Mouse (Mus musculus) heart, embryonic 12.5 days (tissue): Measurements from ENCODE around the gene Bcl7b. TPM values are rescaled to one million over a fixed set of nuclear protein-coding genes. Genes with fewer than 3 reads are reported as not detected.

Experiments
- ATAC-seq: fragments of 200-750 bp; cut with Nextera tagmentation; 2 replicates; pipeline ENCODE4 v1.8.0; 2017; ENCODE audit warnings: moderate TSS enrichment, moderate library complexity; ENCODE audit not compliant: insufficient number of reproducible peaks, low FRiP score
- H3K27ac ChIP-seq: fragments of 300-500 bp; sonication (generic); 2 replicates; pipeline ENCODE4 v1.5.1; 2016; ENCODE audit warnings: mild to moderate bottlenecking, moderate library complexity; ENCODE audit not compliant: poor library complexity, severe bottlenecking
- H3K27me3 ChIP-seq: fragments of 300-500 bp; sonication (generic); replicated peaks from 2 replicates; pipeline ENCODE4 v1.6.1; 2016; ENCODE audit warnings: mild to moderate bottlenecking, moderate library complexity
- H3K36me3 ChIP-seq: fragments of 300-500 bp; sonication (generic); 2 replicates; pipeline ENCODE4 v1.6.1; 2016; ENCODE audit warnings: mild to moderate bottlenecking, moderate library complexity
- H3K4me1 ChIP-seq: fragments of 300-500 bp; sonication (generic); replicated peaks from 2 replicates; pipeline ENCODE4 v1.6.1; 2016; ENCODE audit warnings: mild to moderate bottlenecking
- H3K4me2 ChIP-seq: fragments of 300-500 bp; sonication (generic); 2 replicates; pipeline ENCODE4 v1.6.1; 2016; ENCODE audit warnings: mild to moderate bottlenecking, moderate library complexity
- H3K4me3 ChIP-seq: fragments of 300-500 bp; sonication (generic); 2 replicates; pipeline ENCODE4 v1.5.1; 2016; ENCODE audit warnings: mild to moderate bottlenecking
- H3K9ac ChIP-seq: fragments of 300-500 bp; sonication (generic); 2 replicates; pipeline ENCODE4 v1.6.1; 2016; ENCODE audit warnings: mild to moderate bottlenecking, moderate library complexity
- H3K9me3 ChIP-seq: fragments of 300-500 bp; sonication (generic); replicated peaks from 2 replicates; pipeline ENCODE4 v1.6.1; 2016; ENCODE audit warnings: mild to moderate bottlenecking, moderate library complexity
- WGBS: fragments of 180-500 bp; shearing (Covaris S2); methylation state at CpG from one replicate; pipeline ENCODE4 v1.1.7; 2016; 5-methylcytosine and 5-hydroxymethylcytosine counted together
- polyA plus RNA-seq: library from polyadenylated mRNA; unstranded; fragments of >200 nt; fragmentation: Nextera tagmentation; extraction: Ambion mirVana; gene quantifications from 2 replicates; pipeline ENCODE4 v1.2.1, GENCODE M21; 2016

The Bcl7b gene
- polyA plus RNA-seq, 1 experiment from 2014 or later: 34.2 TPM

- H3K4me2 ChIP-seq: peak overlapping the region; percentile 87
- ATAC-seq: no peak
- H3K4me1 ChIP-seq: peaks cover 14% of the 10 kb centered on the region
- WGBS: 89% methylated on average over 5 of the region's 5 CpGs
- H3K9me3 ChIP-seq: no peaks in the 10 kb centered on the region
- H3K27me3 ChIP-seq: no peaks in the 10 kb centered on the region
- peak overlapping the region; percentile 67 for H3K4me3 ChIP-seq
- H3K9ac ChIP-seq: peak overlapping the region; percentile 90
- H3K36me3 ChIP-seq: peaks cover 30% of the 10 kb centered on the region
- H3K27ac ChIP-seq: peak overlapping the region; percentile 96; the same call in 1 of the 2 replicates
These were observed 1.4 kb downstream of the Bcl7b start for GRCm38 (mm10) chr5:135169479-135169878.

GRCm38 (mm10) chr5:135171688-135172220, 3.7 kb downstream of the Bcl7b start:
- WGBS: 92% methylated on average over 6 of the region's 6 CpGs
- H3K36me3 ChIP-seq: peaks cover 47% of the 10 kb centered on the region
- no peak overlapping the region for H3K4me3 ChIP-seq
- H3K9me3 ChIP-seq: no peaks in the 10 kb centered on the region
- no peak overlapping the region for H3K4me2 ChIP-seq
- H3K27ac ChIP-seq: no peak overlapping the region
- no peaks in the 10 kb centered on the region for H3K27me3 ChIP-seq
- 0 out of 2 replicates have a peak overlapping the region, but pooled peaks have one; percentile 31 for H3K9ac ChIP-seq
- peaks cover 14% of the 10 kb centered on the region for H3K4me1 ChIP-seq
- no peak for ATAC-seq

DNA sequence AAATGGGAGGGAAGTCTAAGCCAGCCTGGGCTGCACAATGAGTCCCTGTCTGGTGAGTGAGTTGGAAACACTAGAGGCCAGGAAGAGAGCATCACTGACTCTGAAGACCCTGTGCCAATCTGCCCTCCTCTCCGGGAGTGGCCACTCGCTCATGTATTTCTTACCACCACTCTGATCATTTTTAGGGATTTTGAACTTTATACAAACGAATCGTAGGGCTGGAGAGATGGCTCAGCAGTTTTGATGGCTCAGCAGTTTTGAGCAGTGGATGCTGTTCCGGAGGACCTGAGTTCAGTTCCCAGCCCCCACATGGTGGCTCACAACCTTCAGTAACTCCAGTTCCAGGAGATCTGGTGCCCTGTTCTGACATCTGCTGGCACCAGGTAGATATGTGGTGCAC, 4.9 kb downstream of the Bcl7b start:
- H3K9me3 ChIP-seq: no peaks in the 10 kb centered on the region
- no peak overlapping the region for H3K4me2 ChIP-seq
- H3K4me1 ChIP-seq: peaks cover 22% of the 10 kb centered on the region
- no peak for ATAC-seq
- no peak overlapping the region for H3K4me3 ChIP-seq
- no peak overlapping the region for H3K27ac ChIP-seq
- H3K36me3 ChIP-seq: peaks cover 60% of the 10 kb centered on the region
- 89% methylated on average over 5 of the region's 5 CpGs for WGBS
- no peaks in the 10 kb centered on the region for H3K27me3 ChIP-seq
- no peak overlapping the region for H3K9ac ChIP-seq

DNA sequence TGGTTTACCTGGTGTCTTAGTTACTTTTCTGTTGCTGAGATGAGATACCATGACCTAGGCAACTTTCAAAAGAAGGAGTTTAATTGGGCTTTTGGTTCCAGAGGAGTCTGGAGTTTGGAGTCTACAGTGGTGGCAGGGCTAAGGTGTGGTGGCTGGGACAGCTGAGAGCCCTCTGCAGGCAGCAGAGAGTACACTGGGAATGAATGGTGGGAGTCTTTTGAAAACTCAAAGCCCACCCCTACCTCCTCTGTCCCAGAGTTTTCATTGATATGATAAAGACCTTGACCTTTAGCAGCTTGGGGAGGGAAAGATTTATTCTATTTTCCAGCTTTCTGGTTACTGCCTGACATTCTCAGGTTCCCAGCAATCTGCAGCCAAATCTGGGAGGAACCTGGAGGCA, 7.0 kb downstream of the Bcl7b start:
- peaks cover 79% of the 10 kb centered on the region for H3K36me3 ChIP-seq
- no peaks in the 10 kb centered on the region for H3K9me3 ChIP-seq
- H3K27me3 ChIP-seq: no peaks in the 10 kb centered on the region
- ATAC-seq: no peak
- no peak overlapping the region for H3K27ac ChIP-seq
- peaks cover 11% of the 10 kb centered on the region for H3K4me1 ChIP-seq
- H3K4me3 ChIP-seq: no peak overlapping the region
- no peak overlapping the region for H3K9ac ChIP-seq
- no peak overlapping the region for H3K4me2 ChIP-seq

GRCm38 (mm10) chr5:135178523-135178922, 10.4 kb downstream of the Bcl7b start:
- H3K36me3 ChIP-seq: peaks cover 81% of the 10 kb centered on the region
- peak overlapping the region; percentile 42 for H3K27ac ChIP-seq
- 71% methylated on average over 3 of the region's 3 CpGs for WGBS
- no peak overlapping the region for H3K4me3 ChIP-seq
- peaks cover 11% of the 10 kb centered on the region for H3K4me1 ChIP-seq
- H3K4me2 ChIP-seq: no peak overlapping the region
- ATAC-seq: no peak
- no peaks in the 10 kb centered on the region for H3K27me3 ChIP-seq
- H3K9me3 ChIP-seq: no peaks in the 10 kb centered on the region
- no peak overlapping the region for H3K9ac ChIP-seq

DNA sequence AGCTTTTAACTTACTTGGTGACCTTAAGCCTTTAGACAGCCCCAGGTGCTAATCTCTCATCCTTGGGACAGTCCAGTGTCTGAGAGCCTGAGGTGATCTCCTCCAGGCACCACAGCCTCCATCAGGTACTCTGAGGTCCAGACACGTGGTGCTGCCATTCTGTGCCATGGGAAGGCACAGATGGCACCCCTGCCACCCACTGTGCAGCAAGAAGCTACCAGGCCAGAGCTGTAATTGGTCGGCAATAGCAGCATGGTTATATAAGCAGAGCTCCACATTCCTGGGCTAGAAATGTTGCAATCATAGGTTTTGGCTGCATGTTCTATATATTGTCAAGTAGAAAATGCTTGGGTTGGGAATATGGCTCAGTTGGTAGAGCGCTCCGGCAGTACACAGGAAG, 10.9 kb downstream of the Bcl7b start:
- H3K36me3 ChIP-seq: peaks cover 77% of the 10 kb centered on the region
- H3K4me2 ChIP-seq: no peak overlapping the region
- H3K4me3 ChIP-seq: no peak overlapping the region
- no peak overlapping the region for H3K9ac ChIP-seq
- H3K27me3 ChIP-seq: no peaks in the 10 kb centered on the region
- 88% methylated on average over 4 of the region's 4 CpGs for WGBS
- no peak for ATAC-seq
- peaks cover 12% of the 10 kb centered on the region for H3K4me1 ChIP-seq
- no peak overlapping the region for H3K27ac ChIP-seq
- H3K9me3 ChIP-seq: no peaks in the 10 kb centered on the region

DNA sequence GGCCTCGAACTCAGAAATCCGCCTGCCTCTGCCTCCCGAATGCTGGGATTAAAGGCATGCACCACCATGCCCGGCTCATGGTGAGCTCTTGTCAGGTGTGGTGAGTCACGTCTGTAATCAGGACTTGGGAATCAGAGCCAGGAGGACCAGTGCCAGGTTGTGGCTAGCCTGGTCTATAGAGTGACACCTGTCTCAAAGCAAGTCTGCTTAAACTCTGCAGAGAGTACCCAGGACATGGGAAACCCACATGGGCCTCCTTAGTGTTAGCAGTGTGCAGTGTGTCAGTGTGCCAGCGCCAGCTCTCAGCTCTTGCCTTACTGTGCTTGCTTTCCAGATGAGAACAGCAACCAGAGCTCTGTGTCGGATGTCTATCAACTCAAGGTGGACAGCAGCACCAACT, 11.5 kb downstream of the Bcl7b start:
- H3K9me3 ChIP-seq: no peaks in the 10 kb centered on the region
- ATAC-seq: no peak
- WGBS: 85% methylated on average over 7 of the region's 7 CpGs
- no peak overlapping the region for H3K4me2 ChIP-seq
- no peaks in the 10 kb centered on the region for H3K27me3 ChIP-seq
- H3K27ac ChIP-seq: no peak overlapping the region
- H3K36me3 ChIP-seq: peaks cover 72% of the 10 kb centered on the region
- no peak overlapping the region for H3K4me3 ChIP-seq
- no peak overlapping the region for H3K9ac ChIP-seq
- peaks cover 12% of the 10 kb centered on the region for H3K4me1 ChIP-seq

DNA sequence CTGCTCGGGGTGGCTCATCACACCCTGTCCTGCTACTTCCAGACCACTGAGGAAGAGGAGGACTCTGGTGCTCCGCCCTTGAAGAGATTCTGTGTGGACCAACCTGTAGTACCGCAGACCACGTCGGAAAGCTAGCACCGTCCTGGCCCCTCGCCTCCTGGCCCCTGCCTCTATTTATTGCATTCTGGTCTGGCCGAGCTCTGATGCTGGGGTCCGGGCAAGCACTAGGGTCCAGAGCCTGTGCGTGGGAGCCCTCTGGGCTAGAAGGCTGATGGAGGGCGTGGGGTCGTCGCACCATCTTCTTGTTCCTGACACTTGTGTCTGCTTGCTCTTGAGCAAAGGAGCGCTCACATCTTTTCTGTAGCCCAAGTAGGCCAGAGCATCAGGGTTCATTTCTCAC, 12.7 kb downstream of the Bcl7b start:
- WGBS: 94% methylated on average over 14 of the region's 14 CpGs
- no peak for ATAC-seq
- H3K4me2 ChIP-seq: no peak overlapping the region

GRCm38 (mm10) chr5:135181776-135182175, 13.7 kb downstream of the Bcl7b start:
- no peak overlapping the region for H3K9ac ChIP-seq
- ATAC-seq: no peak
- H3K4me3 ChIP-seq: no peak overlapping the region
- peaks cover 12% of the 10 kb centered on the region for H3K4me1 ChIP-seq
- no peaks in the 10 kb centered on the region for H3K27me3 ChIP-seq
- 82% methylated on average over 6 of the region's 6 CpGs for WGBS
- H3K4me2 ChIP-seq: no peak overlapping the region
- H3K9me3 ChIP-seq: no peaks in the 10 kb centered on the region
- H3K36me3 ChIP-seq: peaks cover 62% of the 10 kb centered on the region
- no peak overlapping the region for H3K27ac ChIP-seq

More for the DNA sequence above, 12.7 kb downstream of the Bcl7b start:
- Histone ChIP-seq H3K36me3 (peaks cover 67% of the 10 kb centered on the region), H3K9ac (no peak overlapping the region), H3K27ac (no peak overlapping the region), H3K4me1 (peaks cover 12% of the 10 kb centered on the region), H3K4me3 (no peak overlapping the region), H3K9me3 (no peaks in the 10 kb centered on the region), H3K27me3 (no peaks in the 10 kb centered on the region)

GRCm38 (mm10) chr5:135183131-135183861, 15.2 kb downstream of the Bcl7b start:
- ATAC-seq: no peak
- H3K4me3 ChIP-seq: no peak overlapping the region
- no peak overlapping the region for H3K9ac ChIP-seq
- H3K27me3 ChIP-seq: no peaks in the 10 kb centered on the region
- 55% methylated on average over 8 of the region's 8 CpGs for WGBS
- peak overlapping the region; percentile 31; the same call in 1 of the 2 replicates for H3K27ac ChIP-seq
- no peaks in the 10 kb centered on the region for H3K9me3 ChIP-seq
- peaks cover 47% of the 10 kb centered on the region for H3K36me3 ChIP-seq
- H3K4me1 ChIP-seq: peaks cover 4% of the 10 kb centered on the region; the same call in 1 of the 2 replicates
- H3K4me2 ChIP-seq: no peak overlapping the region

DNA sequence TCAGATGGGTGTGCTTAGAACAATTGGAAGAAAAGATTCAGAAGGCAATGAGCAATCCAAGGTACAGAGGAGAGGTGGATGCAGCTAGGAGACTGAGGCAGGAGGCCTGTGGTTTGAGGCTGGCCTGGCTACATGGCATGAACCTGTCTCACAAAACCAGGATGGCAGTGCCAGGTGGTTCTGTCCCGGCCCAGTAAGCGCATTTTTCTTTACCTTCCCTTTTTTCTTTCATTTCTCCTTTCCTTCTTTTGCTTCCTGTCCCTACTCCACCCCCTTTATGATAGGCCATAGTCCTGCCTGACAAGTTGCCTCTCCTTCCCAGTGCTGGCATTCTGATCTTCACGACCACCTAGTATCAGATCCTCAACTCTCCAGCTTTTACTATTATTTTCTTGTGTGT, 16.9 kb downstream of the Bcl7b start:
- no peak for ATAC-seq
- no peaks in the 10 kb centered on the region for H3K27me3 ChIP-seq
- WGBS: 100% methylated on average over 3 of the region's 3 CpGs

More for the DNA sequence above, 16.9 kb downstream of the Bcl7b start:
- Histone ChIP-seq H3K27ac (no peak overlapping the region), H3K9me3 (no peaks in the 10 kb centered on the region), H3K4me1 (peaks cover 19% of the 10 kb centered on the region), H3K36me3 (peaks cover 37% of the 10 kb centered on the region), H3K4me3 (no peak overlapping the region), H3K9ac (no peak overlapping the region), H3K4me2 (no peak overlapping the region)
